Mouse (Mus musculus): Measurements from ENCODE around the gene Pusl1. TPM values are rescaled to one million over a fixed set of nuclear protein-coding genes. Genes with fewer than 3 reads are reported as not detected.

Pusl1 gene
- polyA plus RNA-seq, 1 experiment from 2014 or later = 52.6 TPM

DNA sequence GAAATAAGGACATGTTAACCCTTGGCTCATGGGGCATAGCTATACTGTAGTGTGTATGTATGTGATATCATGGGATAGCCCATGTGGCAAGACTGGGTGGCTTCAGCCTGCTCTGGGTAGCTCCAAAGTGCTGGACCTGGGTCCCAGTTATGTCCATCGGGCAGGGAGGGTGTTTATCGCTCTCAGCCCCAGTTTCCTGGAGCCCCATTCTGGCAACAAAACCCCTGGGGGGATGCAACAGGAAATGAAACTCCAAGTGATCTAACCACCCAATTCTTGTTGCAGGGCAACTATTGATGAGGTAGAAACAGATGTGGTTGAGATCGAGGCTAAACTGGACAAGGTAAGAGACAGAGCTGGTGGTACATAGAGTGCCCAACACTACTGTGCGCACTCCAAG is 4.2 kb upstream of the Pusl1 start:
- peaks cover 47% of the 10 kb centered on the region for H3K36me3 ChIP-seq
- peaks cover 42% of the 10 kb centered on the region for H3K4me1 ChIP-seq (replicated peaks)
- no peak for ATAC-seq (ENCODE audit: low FRiP score)
- H3K9me3 ChIP-seq = no peaks in the 10 kb centered on the region
- peak overlapping the region; percentile 99 for H3K4me2 ChIP-seq
- no peak overlapping the region for H3K9ac ChIP-seq
- no peaks in the 10 kb centered on the region for H3K27me3 ChIP-seq
- 92% methylated on average over 4 of the region's 4 CpGs for WGBS
- H3K27ac ChIP-seq = no peak overlapping the region
- 0 out of 2 replicates have a peak overlapping the region, but pooled peaks have one; percentile 93 for H3K4me3 ChIP-seq

- Histone ChIP-seq H3K36me3 (peaks cover 42% of the 10 kb centered on the region), H3K9me3 (no peaks in the 10 kb centered on the region), H3K4me1 (replicated peaks) (peaks cover 48% of the 10 kb centered on the region), H3K27ac (peak overlapping the region; percentile 44; the same call in 1 of the 2 replicates), H3K9ac (peak overlapping the region; percentile 98), H3K4me3 (peak overlapping the region; percentile 93), H3K4me2 (peak overlapping the region; percentile 99), H3K27me3 (no peaks in the 10 kb centered on the region)
- WGBS = 34% methylated on average over 6 of the region's 6 CpGs
- no peak for ATAC-seq (ENCODE audit: low FRiP score)
These were observed 3.6 kb upstream of the Pusl1 start for GRCm38 (mm10) chr4:155895216-155895615.

DNA sequence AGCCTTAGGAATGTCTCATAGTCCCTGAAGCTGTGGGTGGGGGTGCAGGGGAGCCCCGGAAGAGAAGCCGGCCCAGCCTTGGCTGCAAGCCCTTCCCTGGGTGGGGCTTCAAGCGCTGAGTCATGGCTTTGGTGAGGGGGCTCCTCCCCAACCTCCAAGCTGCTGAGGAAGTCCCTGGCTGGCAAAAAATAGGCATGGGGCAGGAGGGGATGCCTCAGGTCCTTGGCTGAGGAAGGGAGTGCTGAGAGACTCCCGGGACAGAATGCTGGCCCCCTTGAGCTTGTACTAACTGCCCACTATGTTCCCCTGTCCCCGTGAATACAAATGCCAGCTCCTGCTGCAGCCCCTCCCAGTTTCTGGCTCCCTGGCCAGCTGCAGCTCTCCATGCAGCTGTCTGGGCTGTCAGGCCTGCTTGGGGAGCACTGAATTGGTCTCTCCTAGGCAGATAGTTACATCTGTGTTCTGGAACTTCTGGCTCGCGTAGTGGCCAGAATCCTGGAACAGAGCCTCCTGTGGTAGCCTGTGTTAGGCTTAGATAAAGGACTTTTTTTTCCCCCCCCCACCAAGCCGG is 2.8 kb upstream of the Pusl1 start:
- Histone ChIP-seq H3K9me3 (no peaks in the 10 kb centered on the region), H3K27ac (peak overlapping the region; percentile 44; the same call in 1 of the 2 replicates), H3K27me3 (no peaks in the 10 kb centered on the region), H3K4me2 (peak overlapping the region; percentile 99), H3K4me1 (replicated peaks) (peaks cover 56% of the 10 kb centered on the region), H3K4me3 (peak overlapping the region; percentile 93), H3K36me3 (peaks cover 42% of the 10 kb centered on the region), H3K9ac (peak overlapping the region; percentile 98)
- ATAC-seq (ENCODE audit: low FRiP score) = no peak
- 36% methylated on average over 8 of the region's 8 CpGs for WGBS

DNA sequence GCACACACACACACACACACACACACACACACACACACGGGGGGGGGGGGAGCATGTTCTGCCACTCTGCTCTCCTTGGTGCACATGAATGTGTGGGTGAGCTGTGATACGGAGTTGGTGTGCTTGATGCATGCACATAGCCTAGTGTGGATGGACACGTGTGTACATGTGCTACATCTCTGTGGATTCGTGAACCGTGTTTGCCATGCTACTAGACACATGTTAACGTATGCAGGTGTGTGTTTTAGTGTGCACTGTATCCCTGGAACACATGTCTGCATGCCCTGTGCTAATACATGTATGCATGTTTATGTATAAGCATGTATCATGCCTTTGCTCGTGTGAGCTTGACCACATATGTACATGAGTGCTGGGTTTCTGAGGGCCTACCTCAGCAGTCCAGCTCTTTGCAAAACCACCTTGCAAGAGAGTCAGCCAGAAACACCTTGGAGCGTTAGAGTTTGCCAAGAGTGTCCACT is 1.7 kb upstream of the Pusl1 start:
- peak overlapping the region; percentile 98 for H3K9ac ChIP-seq
- no peak for ATAC-seq (ENCODE audit: low FRiP score)

DNA sequence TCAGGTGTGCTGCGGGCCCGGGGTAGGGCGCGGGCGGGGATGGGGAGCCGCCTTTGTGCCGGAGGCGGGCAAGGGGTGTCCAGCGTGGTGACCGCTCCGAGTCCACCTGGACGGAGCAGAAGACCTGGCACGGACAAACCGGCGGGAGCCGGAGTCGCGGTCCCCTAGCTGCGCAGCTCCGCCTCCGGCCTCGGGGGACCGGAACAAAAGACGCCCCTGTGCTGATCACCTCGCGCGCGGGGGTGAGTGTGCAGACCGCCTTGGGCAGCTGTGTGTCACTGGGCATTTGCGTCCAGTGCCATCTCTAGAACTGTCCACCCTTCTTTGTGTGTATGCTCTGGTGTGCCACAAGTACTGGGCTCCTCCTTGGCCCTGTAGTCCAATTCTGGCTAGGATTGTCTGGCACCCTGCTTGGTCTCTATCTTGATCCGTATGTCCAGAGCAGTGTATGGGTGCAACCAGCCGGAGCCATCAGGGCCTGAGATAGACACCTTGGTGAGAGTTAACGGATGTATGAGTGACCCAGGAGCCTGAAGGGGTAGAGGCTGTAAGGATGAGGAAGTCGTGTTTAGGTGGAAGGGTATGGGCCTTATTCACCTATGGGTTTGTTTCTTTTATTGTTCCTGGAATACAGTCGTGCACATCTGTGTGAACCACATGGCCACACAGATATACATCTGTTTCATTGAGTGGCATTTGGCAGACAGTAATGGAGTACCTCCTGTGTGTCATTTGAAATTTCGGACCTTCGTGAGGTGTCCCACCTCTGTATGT is 1.0 kb upstream of the Pusl1 start:
- 5% methylated on average over 35 of the region's 37 CpGs for WGBS
- H3K9me3 ChIP-seq = no peaks in the 10 kb centered on the region
- peak; percentile 65 for ATAC-seq (ENCODE audit: low FRiP score)
- no peaks in the 10 kb centered on the region for H3K27me3 ChIP-seq
- H3K4me1 ChIP-seq (replicated peaks) = peaks cover 58% of the 10 kb centered on the region
- H3K9ac ChIP-seq = peak overlapping the region; percentile 98
- H3K4me2 ChIP-seq = peak overlapping the region; percentile 99
- H3K36me3 ChIP-seq = peaks cover 44% of the 10 kb centered on the region
- H3K4me3 ChIP-seq = peak overlapping the region; percentile 93
- peak overlapping the region; percentile 99 for H3K27ac ChIP-seq

More for the DNA sequence above, 1.7 kb upstream of the Pusl1 start:
- peaks cover 42% of the 10 kb centered on the region for H3K36me3 ChIP-seq
- H3K27me3 ChIP-seq = no peaks in the 10 kb centered on the region
- H3K4me1 ChIP-seq (replicated peaks) = peaks cover 58% of the 10 kb centered on the region
- WGBS = 70% methylated on average over 8 of the region's 8 CpGs
- no peaks in the 10 kb centered on the region for H3K9me3 ChIP-seq
- peak overlapping the region; percentile 93 for H3K4me3 ChIP-seq
- peak overlapping the region; percentile 99 for H3K4me2 ChIP-seq
- no peak overlapping the region for H3K27ac ChIP-seq

- H3K36me3 ChIP-seq = peaks cover 48% of the 10 kb centered on the region
These were observed 436 bp upstream of the Pusl1 start for GRCm38 (mm10) chr4:155892017-155892416.

GRCm38 (mm10) chr4:155891011-155891471 is 540 bp downstream of the Pusl1 start:
- Histone ChIP-seq H3K27ac (peak overlapping the region; percentile 69; the same call in 1 of the 2 replicates), H3K27me3 (no peaks in the 10 kb centered on the region), H3K9me3 (no peaks in the 10 kb centered on the region), H3K36me3 (peaks cover 48% of the 10 kb centered on the region), H3K4me3 (peak overlapping the region; percentile 93), H3K9ac (peak overlapping the region; percentile 98), H3K4me2 (peak overlapping the region; percentile 99), H3K4me1 (replicated peaks) (peaks cover 55% of the 10 kb centered on the region)
- ATAC-seq (ENCODE audit: low FRiP score) = peak; percentile 4; the same call in 1 of the 2 replicates
- WGBS = under 1% methylated on average over 34 of the region's 34 CpGs

More at GRCm38 (mm10) chr4:155892017-155892416, 436 bp upstream of the Pusl1 start:
- under 1% methylated on average over 54 of the region's 56 CpGs for WGBS
- Histone ChIP-seq H3K9ac (peak overlapping the region; percentile 98), H3K4me3 (peak overlapping the region; percentile 93), H3K4me1 (replicated peaks) (peaks cover 58% of the 10 kb centered on the region), H3K27me3 (no peaks in the 10 kb centered on the region), H3K9me3 (no peaks in the 10 kb centered on the region), H3K27ac (peak overlapping the region; percentile 99), H3K4me2 (peak overlapping the region; percentile 99)
- ATAC-seq (ENCODE audit: low FRiP score) = peak; percentile 91

GRCm38 (mm10) chr4:155889316-155889715 is 2.3 kb downstream of the Pusl1 start:
- Histone ChIP-seq H3K36me3 (peaks cover 56% of the 10 kb centered on the region), H3K4me2 (no peak overlapping the region), H3K4me3 (no peak overlapping the region), H3K9ac (no peak overlapping the region), H3K9me3 (no peaks in the 10 kb centered on the region), H3K27ac (no peak overlapping the region), H3K4me1 (replicated peaks) (peaks cover 37% of the 10 kb centered on the region), H3K27me3 (no peaks in the 10 kb centered on the region)
- no peak for ATAC-seq (ENCODE audit: low FRiP score)
- WGBS = 87% methylated on average over 5 of the region's 5 CpGs

- peaks cover 64% of the 10 kb centered on the region for H3K36me3 ChIP-seq
- no peak overlapping the region for H3K9ac ChIP-seq
- no peak overlapping the region for H3K4me3 ChIP-seq
- H3K4me1 ChIP-seq (replicated peaks) = peaks cover 26% of the 10 kb centered on the region
- H3K4me2 ChIP-seq = no peak overlapping the region
- no peaks in the 10 kb centered on the region for H3K9me3 ChIP-seq
- WGBS = 93% methylated on average over 9 of the region's 9 CpGs
- no peak overlapping the region for H3K27ac ChIP-seq
- no peaks in the 10 kb centered on the region for H3K27me3 ChIP-seq
- no peak for ATAC-seq (ENCODE audit: low FRiP score)
These were observed 3.4 kb downstream of the Pusl1 start for GRCm38 (mm10) chr4:155888181-155888580.

- peaks cover 21% of the 10 kb centered on the region for H3K4me1 ChIP-seq (replicated peaks)
- no peaks in the 10 kb centered on the region for H3K27me3 ChIP-seq
- H3K27ac ChIP-seq = no peak overlapping the region
- H3K9ac ChIP-seq = no peak overlapping the region
- H3K4me3 ChIP-seq = no peak overlapping the region
- WGBS = 90% methylated on average over 10 of the region's 10 CpGs
- ATAC-seq (ENCODE audit: low FRiP score) = no peak
- no peaks in the 10 kb centered on the region for H3K9me3 ChIP-seq
- peaks cover 69% of the 10 kb centered on the region for H3K36me3 ChIP-seq
- no peak overlapping the region for H3K4me2 ChIP-seq
These were observed 3.9 kb downstream of the Pusl1 start for GRCm38 (mm10) chr4:155887674-155888073.

- H3K9me3 ChIP-seq = no peaks in the 10 kb centered on the region
- WGBS = 94% methylated on average over 5 of the region's 5 CpGs
- H3K4me1 ChIP-seq (replicated peaks) = peaks cover 19% of the 10 kb centered on the region
- no peak for ATAC-seq (ENCODE audit: low FRiP score)
- no peaks in the 10 kb centered on the region for H3K27me3 ChIP-seq
- H3K4me2 ChIP-seq = no peak overlapping the region
- H3K27ac ChIP-seq = no peak overlapping the region
- H3K9ac ChIP-seq = no peak overlapping the region
- no peak overlapping the region for H3K4me3 ChIP-seq
- H3K36me3 ChIP-seq = peaks cover 72% of the 10 kb centered on the region
These were observed 5.3 kb downstream of the Pusl1 start for GRCm38 (mm10) chr4:155886330-155886729.

DNA sequence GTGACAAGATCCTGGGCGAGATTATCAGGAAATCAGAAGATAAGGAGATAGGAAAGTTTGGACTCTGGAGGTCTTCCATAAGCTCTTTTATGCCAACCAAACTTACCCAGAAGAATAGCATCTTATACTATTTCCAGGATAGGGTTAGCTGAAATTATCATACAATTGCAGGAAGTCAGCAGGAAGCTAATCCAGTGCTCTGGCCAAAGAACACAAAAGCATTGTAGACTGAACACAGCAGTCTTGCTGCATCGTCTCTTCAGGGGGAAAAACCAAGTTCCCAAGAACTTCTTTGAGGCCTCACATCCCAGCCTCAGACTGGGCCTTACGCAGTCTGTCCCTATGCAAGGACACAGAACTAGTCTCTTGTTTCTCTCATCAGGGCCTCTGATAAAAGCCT is 8.0 kb downstream of the Pusl1 start:
- ATAC-seq (ENCODE audit: low FRiP score) = no peak
- 89% methylated on average over 3 of the region's 3 CpGs for WGBS

More for the DNA sequence above, 8.0 kb downstream of the Pusl1 start:
- Histone ChIP-seq H3K27ac (no peak overlapping the region), H3K4me2 (no peak overlapping the region), H3K9me3 (no peaks in the 10 kb centered on the region), H3K27me3 (no peaks in the 10 kb centered on the region), H3K4me1 (replicated peaks) (no peaks in the 10 kb centered on the region), H3K4me3 (no peak overlapping the region), H3K36me3 (peaks cover 61% of the 10 kb centered on the region), H3K9ac (no peak overlapping the region)

All from hindbrain, embryonic 13.5 days (tissue).